Mouse (Mus musculus) hematopoietic stem cell, adult 5-6 weeks (primary cell): ENCODE measurements around the gene Amt. TPM values are rescaled to one million over a fixed set of nuclear protein-coding genes. Genes with fewer than 3 reads are reported as not detected.
"Not testable (repeated sequence)": the region's sequence is repeated elsewhere in the genome, so short reads cannot be mapped to it uniquely, and the experiment has no call there.

Experiments used
- ATAC-seq, 2 experiments: fragments of 125-278 bp in 1 of 2; replicated peaks in 1 of 2; 2 replicates each; pipeline ENCODE4 v1.8.0; 2016 to 2017; ENCODE audit warnings: inconsistent platforms in 2 of 2, mild to moderate bottlenecking in 2 of 2, moderate number of reproducible peaks in 2 of 2, low read depth in 1 of 2, moderate TSS enrichment in 1 of 2; ENCODE audit not compliant: low FRiP score in 2 of 2, poor library complexity in 2 of 2, severe bottlenecking in 2 of 2, insufficient read depth in 1 of 2, low TSS enrichment in 1 of 2
- total RNA-seq: library from RNA; stranded (forward); fragments of 172-1452, 232-1000 nt; gene quantifications from 2 replicates; pipeline ENCODE4 v1.2.3, GENCODE M21; 2017

The Amt gene
- 1.4 and 1.6 TPM in 2 replicates for total RNA-seq

DNA sequence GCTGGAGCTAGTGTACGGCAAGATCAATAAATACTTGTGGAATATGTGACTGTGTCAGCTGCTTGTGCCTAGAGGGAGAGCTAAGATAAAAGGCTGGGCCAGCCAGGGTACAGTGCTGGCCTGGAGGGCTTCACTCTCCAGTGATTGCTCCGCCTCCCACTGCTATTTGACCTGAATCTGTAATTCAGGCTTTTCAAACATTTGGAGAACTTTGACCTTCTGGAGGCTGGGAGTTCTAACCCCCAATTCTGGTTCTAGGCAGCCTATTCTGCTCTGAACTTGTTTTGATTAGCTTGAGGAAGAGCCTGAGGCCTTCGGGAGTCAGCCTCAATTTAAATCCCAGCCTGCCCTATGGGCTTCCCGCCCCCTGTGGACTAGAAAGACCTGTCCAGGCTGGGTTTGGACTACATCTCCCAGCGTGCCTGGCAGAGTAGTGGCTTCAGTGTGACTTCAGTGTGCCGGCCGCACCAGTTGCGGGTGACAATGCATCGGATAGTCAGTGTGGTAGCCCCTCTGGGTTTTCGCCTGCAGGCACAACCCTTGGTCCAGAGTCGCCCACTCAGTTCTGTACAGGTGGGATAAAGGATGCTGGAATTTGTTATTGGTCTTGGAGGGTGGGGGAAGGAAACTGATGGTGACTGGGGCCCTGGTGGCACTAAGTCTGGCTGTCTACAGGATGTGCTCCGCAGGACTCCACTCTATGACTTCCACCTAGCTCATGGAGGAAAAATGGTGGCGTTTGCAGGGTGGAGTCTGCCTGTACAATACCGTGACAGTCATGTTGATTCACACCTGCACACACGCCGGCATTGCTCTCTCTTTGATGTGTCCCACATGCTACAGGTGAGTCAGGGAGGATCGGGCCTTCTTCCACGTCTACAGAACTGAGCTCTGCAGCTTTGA lies at the start of gene Amt:
Gene Amt, plus strand, starts transcription at position 401 of the 903 bp plus-strand sequence.
- no peak for ATAC-seq

- ATAC-seq: no peak
Measured at GRCm38 (mm10) chr9:108248957-108249356, 47.7 kb upstream of the Amt start.

DNA sequence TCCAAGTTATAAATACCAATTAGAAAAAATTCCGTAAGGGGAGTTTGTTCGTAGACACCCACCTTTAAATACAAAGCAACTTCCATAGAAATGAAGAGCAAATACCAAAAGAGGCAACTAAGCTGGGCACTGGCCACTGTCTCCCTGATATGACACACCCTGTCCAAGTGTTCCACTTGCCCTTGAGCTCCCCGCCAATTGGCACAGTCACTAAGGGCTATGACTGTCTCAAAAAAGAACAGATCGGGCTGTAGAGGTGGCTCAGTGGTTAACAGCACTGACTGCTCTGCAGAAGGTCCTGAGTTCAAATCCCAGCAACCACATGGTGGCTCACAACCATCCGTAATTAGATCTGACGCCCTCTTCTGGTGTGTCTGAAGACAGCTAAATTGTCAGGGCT lies 44.8 kb upstream of the Amt start:
- no peak for ATAC-seq

DNA sequence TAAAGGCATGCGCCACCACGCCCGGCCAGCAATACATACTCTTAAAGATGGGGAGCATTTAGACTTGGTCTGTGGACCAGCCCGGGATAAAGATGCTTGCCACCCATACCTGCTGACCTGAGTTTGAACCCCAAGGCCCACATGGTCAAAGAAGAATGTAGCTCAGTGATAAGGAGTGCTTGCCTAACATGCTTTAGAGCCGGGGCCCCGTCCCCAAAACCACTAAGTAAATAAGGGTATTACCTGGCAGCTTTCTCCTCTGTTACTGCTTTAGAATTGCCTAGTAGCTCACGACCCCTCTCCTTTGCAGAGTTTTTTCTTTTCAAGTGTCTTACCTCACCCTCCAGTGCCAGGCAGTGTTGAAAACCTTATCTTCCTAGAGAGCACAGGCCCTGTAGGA lies 43.9 kb upstream of the Amt start:
- no peak for ATAC-seq

DNA sequence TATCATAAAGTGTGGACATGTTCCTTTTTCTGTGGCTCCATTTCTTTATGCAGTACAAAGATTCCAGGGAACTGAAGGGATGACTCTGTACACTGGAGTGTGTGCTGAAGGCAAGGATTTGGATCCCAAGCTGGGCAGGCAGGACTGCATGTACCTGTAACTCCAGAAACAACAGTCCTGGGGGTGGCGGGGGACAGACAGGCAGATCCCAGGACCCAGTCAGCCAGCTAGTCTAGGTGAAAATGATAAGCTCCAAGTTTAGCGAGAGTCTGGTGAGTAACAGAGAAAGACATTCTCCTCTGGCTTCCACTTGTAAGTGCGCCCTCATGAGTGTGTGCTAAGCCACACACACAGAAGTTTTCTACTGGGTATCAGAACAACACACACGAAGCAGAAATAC lies 36.1 kb upstream of the Amt start:
- ATAC-seq: no peak

- no peak for ATAC-seq
Measured at GRCm38 (mm10) chr9:108261865-108262264, 34.8 kb upstream of the Amt start.

GRCm38 (mm10) chr9:108262494-108263049 lies 34.1 kb upstream of the Amt start:
- no peak for ATAC-seq

GRCm38 (mm10) chr9:108263131-108263681 lies 33.4 kb upstream of the Amt start:
- 0 out of 4 replicates have a peak, but pooled peaks of 1 of the 2 experiments have one; percentile 3 for ATAC-seq

DNA sequence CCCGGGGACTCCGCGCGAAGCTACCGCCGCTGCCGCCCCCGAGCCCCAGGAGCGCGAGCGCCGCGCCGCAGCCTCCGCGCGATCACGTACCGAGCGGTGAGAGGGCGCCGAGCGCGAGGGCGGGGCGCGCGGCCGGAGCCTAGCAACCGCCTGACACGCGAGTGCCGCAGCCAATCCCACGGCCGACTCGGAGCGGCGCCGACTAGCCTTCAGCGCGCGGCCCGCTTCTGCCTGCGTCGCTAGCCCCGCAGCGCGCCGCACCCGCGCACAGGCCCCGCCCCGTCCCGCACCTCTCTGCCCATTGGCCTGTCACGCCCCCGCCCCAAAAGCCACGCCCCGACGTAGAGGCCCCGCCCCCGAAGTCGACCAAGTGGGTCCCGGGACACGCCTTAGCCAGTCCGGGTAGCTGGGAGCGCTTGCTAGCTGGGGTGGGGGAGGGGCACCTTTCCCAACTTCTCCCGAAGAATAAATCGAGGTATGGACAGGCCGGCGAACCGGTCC lies 32.9 kb upstream of the Amt start, which contains the start of gene Dag1:
Gene Dag1, minus strand, starts transcription at position 269 of the 501 bp plus-strand sequence.
- peak; percentile 92 for ATAC-seq

GRCm38 (mm10) chr9:108264191-108264921 lies 32.3 kb upstream of the Amt start:
- ATAC-seq: peak in 1 of 2 experiments; percentile 24; a peak in 1 of 4 replicates

DNA sequence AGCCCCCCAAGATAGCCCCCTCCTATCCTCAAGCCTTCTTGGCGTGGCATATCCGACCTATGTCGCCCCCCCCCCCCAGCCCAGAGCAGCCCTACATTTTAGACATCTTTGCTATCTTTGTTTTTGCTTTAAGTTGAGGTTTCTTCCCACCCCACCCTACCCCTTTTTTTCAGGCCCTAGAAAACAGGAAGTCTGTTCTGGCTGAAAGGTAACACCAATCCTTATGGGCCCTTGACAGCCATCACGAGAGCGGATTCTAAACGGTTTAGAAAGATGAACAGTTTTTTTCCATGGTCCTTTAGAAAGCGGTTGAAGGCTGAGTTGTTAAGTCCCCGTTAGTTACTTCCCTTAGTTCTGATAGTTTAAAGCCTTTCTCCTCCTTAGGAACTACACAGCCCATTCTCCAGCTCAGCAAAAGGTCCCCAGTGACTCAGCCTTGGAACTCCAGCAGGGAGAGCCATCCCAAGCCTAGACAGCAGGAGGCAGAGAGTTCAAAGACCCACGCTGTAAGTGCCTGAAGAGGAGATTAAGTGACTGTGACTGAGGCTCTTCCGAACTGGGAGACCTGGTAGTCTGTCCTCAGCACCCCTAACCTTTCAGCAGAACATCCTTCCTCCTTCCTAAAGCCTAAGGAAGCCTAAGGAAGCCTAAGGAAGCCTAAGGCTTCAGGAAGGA lies 30.3 kb upstream of the Amt start:
- ATAC-seq: no peak

DNA sequence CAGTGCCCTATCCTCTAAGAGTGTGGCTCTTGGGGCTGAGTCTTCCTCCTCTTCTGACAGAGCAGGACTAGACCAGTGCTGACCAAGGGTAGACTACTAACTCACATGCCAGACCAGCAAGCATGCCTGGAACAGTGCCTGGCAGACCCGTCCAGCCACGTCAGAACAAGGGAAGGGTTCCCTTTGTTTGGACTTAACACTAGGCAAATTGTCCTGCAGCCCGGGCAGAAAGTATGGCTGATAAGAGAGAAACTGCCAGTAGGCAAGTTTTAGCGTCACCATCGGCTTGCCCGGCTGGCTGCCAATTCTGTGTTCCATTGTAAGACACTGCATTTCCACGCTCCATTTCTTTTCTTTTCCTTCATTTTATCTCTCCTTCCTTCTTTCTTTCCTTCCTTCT lies 29.0 kb upstream of the Amt start:
- no peak for ATAC-seq

DNA sequence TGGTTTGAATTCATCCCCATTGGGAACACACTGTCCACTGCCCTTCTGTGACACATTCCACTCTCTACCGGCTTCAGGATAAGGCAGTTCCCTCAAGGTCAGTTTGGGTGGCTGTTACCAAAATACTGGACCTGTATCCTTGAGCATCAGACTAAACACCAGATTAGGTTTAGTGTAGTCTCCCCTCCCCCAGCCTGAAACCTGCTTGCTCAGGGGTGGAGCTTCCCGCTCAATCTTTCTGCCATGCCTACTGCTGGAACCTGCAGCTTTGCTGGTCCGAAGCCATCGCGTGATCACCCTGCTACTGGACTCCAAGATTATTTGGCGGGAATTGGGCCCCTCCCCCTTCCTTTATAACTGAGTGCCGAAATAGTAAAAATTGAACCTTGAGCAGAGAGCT lies 28.0 kb upstream of the Amt start:
- not testable (repeated sequence) for ATAC-seq

DNA sequence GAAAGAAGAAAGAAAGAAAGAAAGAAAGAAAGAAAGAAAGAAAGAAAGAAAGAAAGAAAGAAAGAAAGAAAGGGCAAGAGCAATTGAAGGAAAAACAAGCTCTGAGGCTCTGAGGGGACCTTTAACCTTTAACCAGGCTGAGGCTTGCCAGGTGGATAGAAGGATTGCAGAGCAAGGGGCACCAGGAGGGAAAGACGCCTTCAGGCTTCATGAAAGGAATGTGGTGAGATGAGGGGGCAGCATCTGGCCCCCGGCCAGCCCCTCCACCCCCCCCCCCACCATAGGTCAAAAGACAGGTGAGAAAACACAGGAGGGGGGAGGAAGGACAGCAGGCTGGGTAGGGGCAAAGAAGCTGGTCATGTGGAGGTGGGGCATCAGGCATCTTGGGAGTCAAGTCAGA lies 24.7 kb upstream of the Amt start:
- ATAC-seq: no peak

DNA sequence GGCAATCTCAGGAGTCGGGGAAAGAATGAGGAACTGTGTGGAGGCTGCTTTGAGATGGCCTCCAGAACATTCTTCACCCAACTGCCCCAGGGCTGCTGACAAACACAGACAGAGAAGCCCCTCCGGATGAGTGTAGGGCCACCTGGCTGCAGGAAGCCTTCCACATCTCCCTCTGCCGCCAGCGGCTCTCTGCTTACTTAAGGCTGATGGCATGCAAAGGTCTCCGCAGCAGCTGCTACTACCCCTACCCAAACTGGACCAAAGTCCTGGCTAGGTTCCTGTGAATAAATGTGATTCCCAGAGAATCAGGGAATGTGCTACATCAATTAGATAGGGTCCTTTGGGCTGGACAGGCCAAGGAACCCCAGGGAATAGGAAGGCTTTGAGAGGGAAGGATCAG lies 24.0 kb upstream of the Amt start:
- ATAC-seq: no peak

DNA sequence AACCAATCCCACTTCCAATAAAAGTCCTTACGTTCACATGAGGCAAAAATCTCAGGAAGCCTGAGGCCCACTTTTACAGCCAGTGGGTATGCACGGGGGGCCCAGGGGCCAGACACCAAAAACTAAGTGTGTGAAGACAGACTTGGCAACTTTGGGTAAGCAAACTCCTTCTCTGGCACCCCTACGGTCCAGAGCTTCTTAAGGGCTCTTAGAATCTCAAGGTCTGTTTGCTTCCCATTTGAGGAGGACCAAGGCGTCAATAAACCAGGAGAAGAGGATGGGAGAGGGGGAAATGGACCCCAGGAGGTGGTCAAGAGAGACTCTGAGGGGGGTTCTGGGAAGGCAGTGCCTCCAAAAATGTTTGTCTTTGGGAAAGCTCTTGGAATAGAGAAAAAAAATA lies 23.2 kb upstream of the Amt start:
- no peak for ATAC-seq
